Mouse (Mus musculus) c-Kit-negative CD71-positive TER-119-positive erythroid progenitor cells, embryonic 14.5 days (primary cell): ENCODE measurements around the gene Nubp1.
A peak's percentile ranks its signal among the peaks of the same experiment; 100 is the strongest.

Source experiments
- DNase-seq: peaks from one replicate; pipeline ENCODE4 v3.0.0-alpha.2; 2013; ENCODE audit warnings: low read depth, low spot score

The Nubp1 gene

DNA sequence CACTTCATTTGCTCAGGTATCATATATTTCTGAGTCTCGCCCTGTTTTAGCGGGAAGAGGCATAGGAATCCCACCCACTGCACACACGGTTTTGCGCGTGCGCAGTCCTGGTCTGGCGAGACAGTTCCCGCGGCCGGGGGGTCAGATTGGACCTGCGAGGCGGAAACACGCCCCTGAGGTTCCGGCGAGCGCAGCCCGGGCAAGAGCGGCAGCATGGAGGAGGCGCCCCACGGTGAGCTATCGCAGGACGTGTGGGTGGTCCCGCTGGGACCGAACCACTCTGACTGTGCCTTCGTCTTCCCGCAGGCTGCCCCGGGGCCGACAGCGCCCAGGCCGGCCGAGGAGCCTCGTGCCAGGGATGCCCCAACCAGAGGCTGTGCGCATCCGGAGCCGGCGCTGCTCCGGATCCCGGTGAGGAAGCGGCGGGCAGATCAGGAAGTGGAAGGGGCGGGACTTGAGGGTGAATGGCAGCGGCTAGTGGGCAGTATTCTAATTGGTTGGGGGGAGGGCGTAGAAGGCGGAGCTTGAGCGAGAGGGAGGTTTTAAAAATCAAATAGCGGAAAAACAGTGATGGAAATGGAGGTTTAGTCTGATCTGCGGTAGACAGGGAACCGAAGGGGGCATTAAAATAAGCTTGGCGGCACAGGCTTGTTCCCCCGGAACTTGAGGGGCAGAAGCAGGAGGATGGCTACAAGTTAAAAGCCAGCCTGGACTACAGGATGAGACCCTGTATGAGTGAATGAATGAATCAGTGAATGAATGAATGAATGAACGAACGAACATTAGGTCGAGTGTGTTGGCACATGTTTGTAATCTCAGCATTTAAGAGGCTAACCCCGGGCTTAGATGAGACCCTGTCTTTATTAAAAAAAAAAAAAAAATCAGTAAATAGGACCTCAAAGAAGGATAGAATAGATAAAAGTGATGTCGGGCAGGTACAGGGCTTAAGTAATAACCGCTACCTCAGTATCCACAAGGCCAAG is at the start of gene Nubp1:
TSS of gene Nubp1 (plus strand) at position 185 of the 983 bp plus-strand sequence.
- DNase-seq, result peak; percentile 84

DNA sequence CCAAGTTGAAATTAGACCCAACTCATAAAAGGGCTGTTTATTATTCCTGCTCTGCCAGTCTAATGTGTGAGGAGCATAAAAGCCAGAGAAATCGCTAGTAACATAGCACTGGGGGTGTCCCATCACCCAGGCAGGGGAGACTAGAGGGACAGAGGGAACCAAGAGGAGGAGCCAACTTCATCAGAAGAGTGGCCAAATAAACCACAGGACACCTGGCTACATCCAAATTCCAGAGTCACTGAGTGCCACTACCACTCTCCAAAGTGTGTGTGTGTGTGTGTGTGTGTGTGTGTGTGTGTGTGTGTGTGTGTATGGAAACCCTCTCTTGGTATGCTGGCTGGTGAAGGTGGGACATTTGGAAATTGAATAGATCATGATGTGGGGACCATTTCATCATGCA is 48.7 kb upstream of the Nubp1 start:
- DNase-seq, result no peak

DNA sequence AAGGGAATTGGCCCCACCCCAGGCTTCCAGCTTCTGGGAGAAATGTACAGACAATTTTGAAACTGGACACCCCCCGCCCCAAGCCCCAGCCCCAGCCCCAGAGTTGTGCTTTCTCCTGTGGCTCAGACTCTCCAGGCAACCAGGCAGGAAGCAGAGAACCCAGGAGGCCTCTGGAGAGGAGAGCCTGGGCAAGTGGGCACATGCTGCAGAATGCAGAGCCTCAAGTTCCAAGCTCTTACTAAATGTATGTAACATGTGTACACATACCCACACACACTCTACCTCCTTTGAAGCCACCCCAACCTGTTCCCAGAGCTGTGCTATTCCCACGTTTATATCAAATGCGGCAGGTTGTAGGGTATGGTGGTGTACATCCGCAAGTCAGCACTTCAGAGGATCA is 46.0 kb upstream of the Nubp1 start:
- no peak for DNase-seq

DNA sequence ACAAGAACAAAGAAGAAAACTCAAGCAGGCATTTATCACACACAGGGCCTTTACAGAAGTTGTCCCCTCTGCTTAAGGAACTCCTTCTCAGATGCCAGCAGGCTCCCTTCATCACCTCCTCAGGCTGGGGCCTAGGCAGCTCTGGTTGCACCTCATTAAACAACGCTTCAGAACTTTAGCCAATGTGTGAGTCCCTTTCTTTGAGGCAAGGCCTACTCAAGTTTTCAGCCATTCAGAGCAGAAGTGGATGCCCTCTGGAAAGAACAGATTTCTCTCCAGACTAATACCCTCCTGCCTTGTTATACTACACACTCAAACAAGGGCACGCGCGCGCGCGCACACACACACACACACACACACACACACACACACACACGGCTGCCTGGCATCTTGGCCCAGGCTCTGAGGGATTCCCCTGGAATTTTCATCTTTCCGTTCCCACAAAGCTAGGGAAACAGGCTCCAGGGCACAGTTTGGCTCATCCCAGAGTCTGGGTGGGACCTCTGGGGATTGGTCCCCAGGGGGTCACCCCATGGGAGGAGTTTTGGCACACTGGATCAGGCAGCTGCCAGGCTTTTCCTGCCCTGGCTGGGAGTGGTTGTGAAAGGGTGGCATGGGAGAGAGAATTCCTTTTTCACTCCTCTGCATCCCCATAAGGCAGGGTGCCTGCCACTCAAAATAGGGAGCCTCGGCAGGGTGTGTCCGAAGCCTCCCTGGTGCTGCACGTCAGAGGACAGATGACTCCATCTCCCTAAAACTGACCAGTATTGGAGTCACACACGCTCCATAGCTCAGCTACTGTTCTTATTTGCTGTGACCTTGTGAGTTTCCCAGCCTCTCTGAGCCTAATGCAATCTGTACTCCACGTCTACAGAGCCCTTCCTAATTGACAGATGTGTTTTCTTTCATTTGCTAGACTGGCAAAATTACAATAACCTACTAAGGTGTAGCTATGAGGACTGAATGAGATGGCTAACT is 45.2 kb upstream of the Nubp1 start:
- no peak for DNase-seq

- no peak for DNase-seq
Observed at GRCm38 (mm10) chr16:10369468-10369934, 42.2 kb upstream of the Nubp1 start.

DNA sequence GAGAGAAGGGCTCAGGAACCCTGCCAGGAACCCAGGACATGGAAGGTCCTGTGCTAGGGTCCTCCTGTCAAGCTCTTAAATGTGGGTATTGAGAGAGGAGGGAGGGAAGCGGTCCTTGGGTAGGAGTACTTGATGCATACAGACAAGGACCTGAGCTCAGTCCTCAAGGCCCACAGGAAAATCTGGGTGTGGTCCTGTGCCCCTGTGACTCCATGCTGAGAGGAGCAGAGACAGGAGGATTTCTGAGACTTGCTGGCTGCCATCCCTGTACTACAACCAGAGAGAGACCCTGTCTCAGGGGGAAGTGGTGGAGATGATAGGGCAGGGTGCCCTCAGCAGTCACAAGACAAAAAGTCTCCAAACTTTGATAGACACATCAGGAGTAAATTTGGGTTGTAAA is 41.8 kb upstream of the Nubp1 start:
- DNase-seq, result no peak

- DNase-seq, result no peak
Observed at GRCm38 (mm10) chr16:10372372-10372771, 39.4 kb upstream of the Nubp1 start.

DNA sequence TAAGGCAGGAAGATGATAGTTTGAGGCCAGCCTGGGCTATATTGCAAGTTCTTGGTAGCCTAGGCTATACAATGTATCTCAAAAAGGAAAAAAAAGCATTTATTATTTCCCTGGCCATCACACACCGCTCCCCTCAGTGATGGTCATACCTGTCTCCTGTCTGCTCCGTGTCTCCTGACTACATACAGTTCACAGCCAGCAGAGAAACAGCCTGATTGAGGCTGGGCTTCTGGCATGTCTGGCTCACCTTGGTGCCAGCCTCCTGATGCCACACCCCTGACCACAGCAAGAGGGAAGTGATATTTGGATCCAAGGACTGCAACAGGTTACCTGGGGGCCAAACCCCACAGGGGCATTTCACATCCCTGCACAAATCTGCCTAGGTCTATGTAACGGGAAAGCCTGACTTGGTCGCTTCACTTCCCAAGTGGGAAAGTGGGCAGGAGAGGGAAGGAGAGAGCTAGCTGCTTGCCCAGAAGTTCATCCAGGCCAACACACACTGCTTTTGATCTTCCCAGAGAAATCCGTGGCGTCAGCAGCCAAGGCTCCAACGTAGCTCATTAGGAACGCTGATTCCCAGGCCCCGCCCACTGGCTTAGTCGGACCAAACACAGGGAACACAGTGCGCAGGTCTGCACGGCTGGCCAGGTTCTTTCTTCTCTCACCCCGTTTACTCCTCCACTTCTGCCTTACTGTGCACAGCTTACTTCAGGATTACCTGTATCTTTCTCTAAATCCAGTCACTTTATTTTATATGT is 37.3 kb upstream of the Nubp1 start:
- DNase-seq, result no peak

DNA sequence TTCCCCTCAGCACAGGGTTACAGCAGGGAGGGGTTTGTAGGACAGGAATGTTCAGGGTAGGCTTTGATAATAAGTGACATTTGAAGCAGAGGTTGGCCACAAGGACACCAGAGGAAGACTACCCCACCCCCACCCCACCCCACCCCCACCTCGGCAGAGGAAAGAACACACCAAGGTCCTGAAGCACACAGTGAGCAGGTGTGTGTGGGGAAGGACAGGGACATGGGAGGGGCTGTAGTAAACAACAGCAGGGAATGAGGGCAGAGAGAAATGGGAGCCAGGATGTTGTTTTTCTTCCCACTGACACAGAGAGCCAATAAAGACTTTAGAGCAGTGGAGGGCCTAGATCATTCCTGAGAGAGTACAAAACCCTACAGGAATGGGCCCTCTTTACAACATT is 34.5 kb upstream of the Nubp1 start:
- DNase-seq, result no peak

DNA sequence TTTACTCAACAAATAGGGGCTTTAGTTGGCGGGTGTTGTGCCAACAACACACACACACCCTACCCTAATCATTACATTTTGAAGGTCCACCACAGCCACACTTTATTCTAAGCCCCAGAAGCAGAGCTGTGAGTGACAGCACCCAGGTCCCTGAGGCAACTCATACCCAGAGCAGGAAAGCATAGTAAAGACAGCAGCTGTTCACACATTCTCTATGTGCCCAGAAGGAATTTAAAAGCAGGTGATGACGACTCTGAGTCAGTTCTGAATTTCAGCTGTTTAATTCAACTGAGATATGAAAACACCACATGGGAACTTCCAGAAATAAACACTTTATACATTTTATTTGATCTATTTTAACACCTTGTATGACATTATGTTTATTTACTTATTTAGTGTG is 32.2 kb upstream of the Nubp1 start:
- no peak for DNase-seq

GRCm38 (mm10) chr16:10384060-10384497 is 27.7 kb upstream of the Nubp1 start:
- DNase-seq, result peak; percentile 82

- no peak for DNase-seq
Observed at GRCm38 (mm10) chr16:10384544-10384943, 27.2 kb upstream of the Nubp1 start.

DNA sequence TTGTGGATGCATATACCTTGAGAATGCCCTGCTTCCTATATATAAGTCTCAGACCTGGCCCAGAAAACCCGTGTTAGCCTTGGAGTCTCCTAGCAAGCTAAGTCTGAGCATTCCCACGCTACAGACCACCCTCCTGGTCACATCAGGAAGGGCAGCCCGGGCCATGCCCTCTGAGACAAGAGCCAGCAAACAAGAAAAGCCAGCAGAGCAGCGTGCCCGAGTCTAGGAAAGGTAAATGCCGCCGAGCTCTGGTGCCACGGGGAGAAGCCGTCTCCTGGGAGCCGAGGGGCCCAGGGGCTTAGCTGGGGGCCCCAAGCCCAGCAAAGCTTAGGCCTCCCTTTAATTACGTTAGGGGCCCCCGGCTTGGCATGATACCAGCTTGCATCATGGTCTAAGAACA is 26.5 kb upstream of the Nubp1 start:
- no peak for DNase-seq

DNA sequence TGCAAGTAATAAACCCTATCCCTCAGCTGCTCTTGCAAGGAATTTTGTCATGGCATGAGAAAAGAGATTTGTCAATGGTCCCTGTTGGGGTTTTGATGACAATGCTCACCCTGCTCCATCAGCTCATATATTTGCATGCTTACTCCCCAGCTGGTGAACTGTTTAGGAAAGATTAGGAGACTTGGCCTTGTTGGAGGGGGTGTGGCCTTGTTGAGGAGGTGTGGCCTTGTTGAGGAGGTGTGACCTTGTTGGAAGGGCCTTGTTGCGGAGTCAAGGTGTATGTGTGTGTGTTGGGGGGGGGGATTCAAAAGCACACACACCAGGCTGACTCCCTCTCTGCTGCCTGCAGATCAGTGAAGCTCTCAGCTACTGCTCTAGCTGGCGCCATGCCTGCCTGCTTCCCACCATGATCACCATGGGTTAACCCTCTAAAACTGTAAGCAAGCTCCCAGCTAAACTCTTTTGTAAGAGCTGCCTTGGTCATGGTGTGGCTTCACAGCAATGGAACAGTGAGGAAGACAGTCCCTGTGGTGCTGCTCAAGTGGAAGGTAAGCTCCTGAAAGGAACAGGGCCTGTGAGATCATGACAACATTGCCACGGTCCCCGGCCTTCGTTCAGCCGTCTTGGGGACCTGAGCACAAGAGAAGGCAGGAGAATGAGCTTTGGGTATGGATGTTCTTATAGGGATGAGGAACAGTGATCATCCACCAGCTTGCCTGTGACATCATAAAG is 22.9 kb upstream of the Nubp1 start:
- DNase-seq, result no peak

- DNase-seq, result no peak
Observed at GRCm38 (mm10) chr16:10392587-10392986, 19.2 kb upstream of the Nubp1 start.

DNA sequence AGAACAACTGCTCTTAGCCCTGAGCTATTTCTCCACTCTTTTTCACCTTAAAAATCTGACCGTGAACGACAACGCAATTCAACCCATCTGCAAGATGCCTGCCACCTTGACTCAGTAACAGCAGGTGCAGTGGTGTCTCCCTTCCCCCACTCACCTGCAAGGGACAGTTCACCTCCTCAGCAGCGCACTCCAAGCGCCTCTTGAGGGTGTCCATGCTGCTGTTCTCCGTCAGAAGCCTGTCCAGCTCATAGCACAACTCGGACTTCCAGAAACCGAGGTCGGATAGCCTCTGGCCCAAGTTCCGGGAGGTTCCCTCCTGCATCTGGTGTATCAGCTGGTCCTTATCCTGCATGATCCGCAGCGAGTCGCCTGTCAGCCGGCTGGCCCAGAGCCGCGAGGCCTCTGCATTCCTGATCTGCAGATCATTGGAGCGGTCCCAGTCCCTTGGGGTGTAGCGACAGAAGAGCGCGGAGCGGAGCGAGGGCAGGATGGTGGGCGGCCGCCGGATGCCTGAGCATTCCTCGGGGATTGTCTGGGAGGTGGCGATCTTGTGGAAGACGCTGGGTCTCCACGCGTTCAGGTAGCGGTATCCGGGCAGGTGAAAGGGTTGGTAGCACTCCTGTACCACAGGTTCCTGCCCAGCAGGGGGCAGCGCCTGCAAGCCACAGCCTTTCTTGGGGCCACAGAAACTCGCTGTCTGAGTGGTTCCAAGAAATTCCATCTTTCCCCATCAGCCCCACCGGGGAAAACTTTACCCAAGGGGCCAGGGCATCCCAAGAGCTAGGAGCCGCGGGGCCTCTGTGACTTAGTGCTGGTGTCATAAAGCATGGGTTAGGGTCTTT is 16.8 kb upstream of the Nubp1 start, which contains the start of gene Tekt5:
TSS of gene Tekt5 (minus strand) at position 792 of the 842 bp plus-strand sequence.
- no peak for DNase-seq

- no peak for DNase-seq
Observed at GRCm38 (mm10) chr16:10398755-10399154, 13.0 kb upstream of the Nubp1 start.

DNA sequence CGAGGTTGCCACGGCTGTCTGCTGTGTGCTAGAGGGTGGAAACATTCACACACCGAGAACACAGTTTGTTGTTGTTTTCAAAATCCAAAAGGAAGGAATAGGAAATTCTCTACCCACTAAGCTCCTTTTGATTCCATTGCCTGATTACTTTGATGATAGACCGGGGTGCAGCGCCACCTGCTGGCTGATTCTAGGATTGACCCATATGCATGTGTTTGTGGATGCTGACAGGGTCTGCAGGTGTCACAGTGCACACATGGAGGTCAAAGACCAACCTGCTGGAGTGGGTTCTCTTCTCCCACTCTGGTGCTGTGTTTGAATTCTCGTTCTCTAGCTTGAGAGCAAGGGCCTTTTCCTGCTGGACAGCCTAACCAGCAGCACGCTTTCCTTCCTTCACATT is 12.6 kb upstream of the Nubp1 start:
- peak; percentile 60 for DNase-seq

GRCm38 (mm10) chr16:10415976-10416375 is 4.2 kb downstream of the Nubp1 start:
- no peak for DNase-seq

DNA sequence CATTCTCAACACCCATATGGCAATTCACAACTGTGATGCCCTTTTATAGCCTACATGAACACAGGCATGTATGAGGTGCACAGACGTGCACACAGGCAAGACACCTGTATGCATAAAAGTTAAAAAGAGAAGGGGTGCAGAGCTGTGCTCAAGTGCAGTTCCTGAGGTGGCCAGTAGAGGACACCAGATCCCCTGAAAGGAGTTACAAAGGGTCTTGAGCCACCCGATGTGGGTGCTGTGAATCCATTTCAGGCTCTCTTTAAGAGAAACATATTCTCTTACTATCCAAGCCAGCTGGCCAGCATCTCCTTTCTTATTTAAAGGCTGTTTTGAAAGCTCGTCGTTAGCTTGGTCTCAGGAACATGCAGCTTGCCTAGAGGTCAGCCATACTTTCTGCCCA is 5.1 kb downstream of the Nubp1 start:
- DNase-seq, result no peak
